Mouse (Mus musculus) 3T3-L1 (cell line): ENCODE measurements around the gene Klhl26.

ENCODE experiments used
- DNase-seq: peaks from one replicate; pipeline ENCODE4 v3.0.0-alpha.2; 2015; ENCODE audit warnings: low read depth, low spot score

Gene Klhl26

GRCm38 (mm10) chr8:70501820-70502529 is 25.2 kb upstream of the Klhl26 start:
- DNase-seq: no peak

DNA sequence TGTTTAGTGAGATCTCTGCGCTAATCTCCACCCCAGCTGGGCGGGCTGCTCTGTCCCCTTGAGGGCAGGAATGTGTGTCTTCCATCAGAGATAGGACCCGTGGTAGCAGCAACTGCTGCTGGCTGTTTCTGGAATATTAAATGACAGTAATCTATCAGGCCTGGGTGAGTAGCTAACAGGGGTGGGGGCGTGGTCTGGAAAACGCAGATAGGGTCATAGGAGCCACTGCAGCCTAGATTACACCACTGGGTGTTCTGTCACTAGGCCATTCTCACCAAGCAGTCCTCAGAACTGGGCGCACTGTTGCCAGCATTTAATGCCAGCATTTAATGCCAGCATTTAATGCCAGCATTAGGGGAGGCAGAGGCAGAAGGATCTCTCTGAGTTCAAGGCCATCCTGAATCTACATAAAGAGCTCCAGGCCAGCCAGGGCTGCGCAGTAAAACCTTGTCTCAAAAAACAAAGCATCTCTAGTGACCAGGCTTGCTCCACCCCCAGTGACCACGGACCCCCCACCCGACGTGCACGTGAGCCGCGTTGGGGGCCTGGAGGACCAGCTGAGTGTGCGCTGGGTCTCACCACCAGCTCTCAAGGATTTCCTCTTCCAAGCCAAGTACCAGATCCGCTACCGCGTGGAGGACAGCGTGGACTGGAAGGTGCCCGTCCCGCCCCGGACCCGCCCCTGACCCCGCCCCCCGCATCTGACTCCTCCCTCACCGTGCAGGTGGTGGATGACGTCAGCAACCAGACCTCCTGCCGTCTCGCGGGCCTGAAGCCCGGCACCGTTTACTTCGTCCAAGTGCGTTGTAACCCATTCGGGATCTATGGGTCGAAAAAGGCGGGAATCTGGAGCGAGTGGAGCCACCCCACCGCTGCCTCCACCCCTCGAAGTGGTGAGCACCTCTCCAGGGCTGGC is 23.9 kb upstream of the Klhl26 start:
- no peak for DNase-seq

DNA sequence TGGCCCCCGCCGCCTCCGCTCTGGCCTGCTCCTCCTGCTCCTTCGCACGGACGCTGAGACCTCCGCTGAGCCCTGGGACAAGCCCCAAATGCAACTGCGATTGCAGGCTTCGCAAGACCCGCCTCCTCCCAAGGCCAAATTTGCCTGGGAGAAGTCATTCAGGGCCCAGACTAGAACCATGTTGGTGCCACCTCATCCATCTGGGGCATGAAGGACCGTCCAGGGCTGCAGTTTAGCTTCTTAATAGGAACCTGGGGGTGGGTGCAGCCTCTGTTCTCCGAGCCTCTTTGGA is 18.9 kb upstream of the Klhl26 start:
- no peak for DNase-seq

DNA sequence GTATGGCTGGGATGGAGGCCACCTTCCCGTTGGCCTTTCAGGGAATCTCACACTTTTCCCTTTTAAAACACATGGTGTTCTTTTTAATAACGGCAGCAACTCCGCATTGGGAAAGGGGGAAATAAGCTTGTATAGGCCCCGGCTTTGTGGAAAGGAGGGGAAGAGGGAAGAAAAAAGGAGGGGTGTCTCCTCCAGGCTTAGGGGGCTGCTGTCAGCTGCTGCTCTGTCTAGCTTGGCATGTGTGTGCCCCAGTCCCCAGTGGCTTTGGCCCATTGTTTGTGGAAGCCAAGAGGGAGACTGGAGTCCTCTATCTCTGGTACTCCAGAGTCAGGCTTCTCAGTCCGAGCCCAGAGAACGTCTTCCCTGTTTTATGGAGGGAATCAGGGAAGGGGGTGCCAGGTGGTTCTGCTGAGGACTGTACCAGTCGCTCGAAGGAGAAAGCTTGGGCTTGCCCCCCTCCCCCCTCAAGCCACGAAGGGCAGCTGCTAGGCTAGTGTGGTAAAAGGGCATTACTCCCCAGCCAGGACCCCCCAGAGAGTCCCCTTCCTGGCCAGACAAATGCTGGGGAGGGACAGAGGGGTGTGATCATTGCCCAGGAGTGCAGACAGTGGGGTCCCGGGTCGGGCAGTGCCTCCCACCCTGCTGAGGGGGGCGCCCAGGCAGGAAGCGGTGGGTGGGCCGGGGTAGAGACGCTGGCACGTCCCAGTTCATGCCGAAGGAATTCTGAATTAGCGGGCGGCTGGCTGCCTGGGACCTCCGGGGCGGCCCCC is 18.4 kb upstream of the Klhl26 start:
- DNase-seq: no peak

- no peak for DNase-seq
Observed at GRCm38 (mm10) chr8:70494416-70494945, 17.7 kb upstream of the Klhl26 start.

DNA sequence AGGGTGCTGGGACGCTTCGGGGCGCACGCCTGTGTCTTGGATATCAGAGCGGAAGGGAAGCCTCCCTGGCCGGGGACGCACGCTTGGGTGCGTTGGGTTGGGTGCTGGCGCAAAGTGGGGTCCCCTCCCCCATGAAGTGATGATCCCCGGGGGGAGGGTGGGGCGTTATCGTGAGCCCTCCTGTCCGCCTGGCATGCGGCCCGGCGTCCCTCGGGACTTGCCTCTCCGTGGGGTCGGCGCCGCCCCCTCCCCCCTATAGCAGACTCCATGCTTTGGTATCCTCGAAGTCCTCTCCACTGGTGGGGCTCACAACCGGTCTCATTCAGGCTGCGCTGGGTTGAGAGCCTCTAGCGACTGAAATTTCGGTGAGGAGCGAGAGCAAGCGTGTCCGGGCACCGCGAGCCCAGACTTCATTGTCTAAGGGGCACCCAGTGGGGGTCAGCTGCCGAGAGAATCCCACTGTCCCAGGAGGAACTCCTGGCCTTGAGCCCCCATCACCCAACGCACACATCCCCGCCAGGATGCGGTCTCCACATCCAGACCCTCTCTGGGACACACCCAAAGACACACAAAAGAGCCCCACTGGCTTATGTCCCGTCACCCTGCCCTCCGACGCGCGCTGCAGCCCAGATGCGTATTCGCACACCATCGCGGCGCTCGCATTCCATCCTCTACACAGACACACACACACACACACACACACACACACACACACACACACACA is 17.1 kb upstream of the Klhl26 start:
- DNase-seq: no peak

DNA sequence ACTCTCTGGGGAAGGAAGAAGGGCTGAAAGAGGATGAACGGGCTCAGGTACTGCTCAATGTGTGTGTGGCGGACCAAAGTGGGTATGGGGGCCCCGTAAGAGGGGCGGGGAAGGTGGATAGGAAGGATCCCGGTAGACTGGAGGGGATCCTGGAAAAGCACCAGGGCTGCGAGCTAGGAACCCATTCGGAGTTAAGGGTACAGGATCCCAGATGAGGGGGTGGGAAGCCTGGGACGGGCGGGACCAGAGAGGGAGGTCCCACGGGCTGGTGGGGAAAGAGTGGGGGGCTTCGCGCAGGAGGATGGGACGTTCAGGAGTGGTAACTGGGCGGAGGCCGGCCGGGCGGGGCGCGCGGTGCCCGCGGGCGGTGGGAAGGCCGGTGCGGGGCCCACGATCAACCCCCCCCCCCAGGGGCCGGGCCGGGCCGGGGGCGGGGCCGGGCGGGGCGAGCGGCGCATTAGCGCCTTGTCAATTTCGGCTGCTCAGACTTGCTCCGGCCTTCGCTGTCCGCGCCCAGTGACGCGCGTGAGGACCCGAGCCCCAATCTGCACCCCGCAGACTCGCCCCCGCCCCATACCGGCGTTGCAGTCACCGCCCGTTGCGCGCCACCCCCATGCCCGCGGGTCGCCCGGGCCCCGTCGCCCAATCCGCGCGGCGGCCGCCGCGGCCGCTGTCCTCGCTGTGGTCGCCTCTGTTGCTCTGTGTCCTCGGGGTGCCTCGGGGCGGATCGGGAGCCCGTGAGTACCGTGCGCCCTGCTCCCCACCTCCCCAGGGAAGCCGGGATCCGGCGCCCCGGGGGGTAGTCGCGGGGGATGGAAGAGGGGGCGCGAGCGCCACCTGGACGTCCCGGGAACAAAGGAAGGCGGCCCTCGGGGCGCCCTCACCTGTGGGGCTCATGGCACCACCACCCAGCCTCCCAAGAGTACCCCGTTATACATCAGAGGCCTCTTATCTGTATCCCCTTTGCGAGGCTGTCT is 16.2 kb upstream of the Klhl26 start, which contains the start of gene Crlf1:
Gene Crlf1 (plus strand): TSS at position 495 of the 977 bp plus-strand sequence.
- no peak for DNase-seq

DNA sequence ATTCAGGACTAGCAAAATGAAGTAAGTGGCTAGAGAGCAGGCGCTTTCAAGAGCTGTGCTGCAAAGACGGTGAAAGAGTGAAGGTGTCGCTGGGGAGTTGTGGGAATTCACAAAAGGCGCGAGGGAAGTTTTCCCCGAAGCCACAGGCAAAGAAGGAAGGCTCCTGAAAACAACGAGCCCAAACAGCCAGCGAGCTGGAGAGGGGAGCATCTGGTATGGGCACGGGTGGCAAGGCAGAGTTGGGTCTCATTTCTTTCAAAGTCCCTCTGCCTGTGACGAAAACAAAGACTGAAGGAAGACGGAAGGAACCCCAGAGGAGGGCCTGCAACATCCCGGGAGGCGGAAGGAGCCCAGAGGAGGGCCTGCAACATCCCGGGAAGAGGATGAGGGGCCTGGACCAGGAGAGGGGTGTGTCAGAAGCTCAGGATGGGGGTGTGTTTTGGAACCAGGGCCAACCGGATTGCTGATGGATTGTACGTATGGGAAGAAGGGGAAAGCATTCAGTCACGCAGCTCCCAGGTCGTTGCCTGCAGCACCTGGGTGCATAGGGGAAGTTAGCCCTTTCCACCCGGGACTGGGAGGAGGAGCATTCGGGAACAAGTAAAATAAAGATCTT is 14.2 kb upstream of the Klhl26 start:
- DNase-seq: no peak

DNA sequence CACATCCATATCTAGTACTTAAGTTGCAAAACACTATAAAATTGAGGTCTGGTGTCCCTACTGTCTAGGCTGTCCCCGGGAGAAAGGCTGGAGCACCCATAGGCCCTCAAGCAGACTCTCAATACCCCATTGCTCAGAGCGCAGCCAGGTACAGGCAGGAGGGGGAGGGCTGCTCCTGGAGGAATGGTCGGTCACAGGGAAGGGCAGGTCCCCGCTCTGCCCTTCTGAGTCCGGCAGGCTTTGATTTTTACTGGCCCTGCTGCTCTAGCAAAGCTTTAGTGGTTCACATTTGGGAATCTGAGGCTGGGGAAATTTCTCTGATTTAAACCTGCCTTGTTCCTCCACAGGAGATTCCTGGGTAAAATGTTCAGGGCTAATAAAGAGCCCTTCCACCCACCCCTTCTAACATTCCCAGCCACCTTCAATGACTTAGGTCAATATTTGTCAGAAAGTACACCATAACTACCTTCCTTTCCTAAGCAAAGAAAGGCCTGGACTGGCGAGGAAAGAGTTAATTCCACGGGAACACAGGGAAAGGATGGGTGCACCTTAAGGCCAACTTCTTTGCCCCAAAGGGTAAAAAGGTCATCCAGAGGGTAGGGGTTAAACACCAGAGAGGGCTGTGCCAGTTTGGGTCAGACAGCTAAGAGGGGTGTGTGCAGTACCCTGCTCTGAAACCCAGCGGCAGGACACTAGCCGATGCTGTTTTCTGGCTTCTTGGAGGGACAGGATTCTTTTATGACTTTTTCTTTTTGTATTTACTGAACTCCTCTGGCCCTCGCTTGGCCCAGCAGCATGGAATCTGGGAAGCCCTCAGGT is 13.5 kb upstream of the Klhl26 start:
- DNase-seq: no peak

- no peak for DNase-seq
Observed at GRCm38 (mm10) chr8:70489576-70489975, 12.8 kb upstream of the Klhl26 start.

- DNase-seq: no peak
Observed at GRCm38 (mm10) chr8:70488931-70489470, 12.2 kb upstream of the Klhl26 start.

DNA sequence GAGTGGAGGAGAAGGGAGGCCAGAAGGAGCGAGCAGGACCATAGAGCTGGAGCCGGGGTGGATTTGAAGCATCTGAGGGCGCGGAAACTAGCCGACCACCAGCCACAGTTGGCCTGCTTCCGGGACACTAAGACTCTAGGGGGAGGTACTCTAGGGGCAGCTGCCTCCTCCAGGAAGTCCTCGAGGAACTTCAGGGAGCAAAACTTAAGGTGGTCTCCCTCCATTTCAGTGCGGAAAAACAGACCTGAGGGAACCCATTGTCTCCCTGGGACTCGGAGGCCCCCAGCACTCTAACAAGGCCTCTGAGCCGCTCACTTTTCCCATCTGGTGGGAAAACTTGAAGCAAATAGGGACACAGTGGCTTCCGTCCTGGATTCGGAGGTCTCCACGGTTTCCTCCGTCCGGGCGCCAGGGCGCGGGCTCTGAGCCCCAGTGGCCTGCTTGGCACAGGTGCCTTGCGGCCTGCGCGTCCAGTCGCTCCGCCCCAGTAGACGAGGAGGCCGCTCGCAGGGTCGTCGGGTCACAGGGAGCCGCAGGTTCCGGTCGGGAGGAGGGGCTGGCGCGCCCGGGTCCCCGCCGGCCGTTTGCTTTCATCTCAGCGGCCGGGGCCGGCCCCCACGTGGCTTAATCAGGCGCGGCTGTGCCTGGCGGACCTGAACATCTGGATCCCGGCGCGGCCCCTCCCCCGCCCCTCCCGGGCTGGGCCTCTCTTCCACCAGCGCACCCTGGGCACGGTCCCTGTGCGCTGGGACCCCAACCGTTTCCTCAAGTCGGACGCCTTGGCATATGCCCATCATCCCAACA is 11.4 kb upstream of the Klhl26 start:
- DNase-seq: no peak

GRCm38 (mm10) chr8:70486941-70487520 is 10.3 kb upstream of the Klhl26 start, which contains the start of gene Tmem59l:
TSS of gene Tmem59l (minus strand) at chr8:70487358.
- no peak for DNase-seq

- DNase-seq: no peak
Observed at GRCm38 (mm10) chr8:70486191-70486681, 9.5 kb upstream of the Klhl26 start.

DNA sequence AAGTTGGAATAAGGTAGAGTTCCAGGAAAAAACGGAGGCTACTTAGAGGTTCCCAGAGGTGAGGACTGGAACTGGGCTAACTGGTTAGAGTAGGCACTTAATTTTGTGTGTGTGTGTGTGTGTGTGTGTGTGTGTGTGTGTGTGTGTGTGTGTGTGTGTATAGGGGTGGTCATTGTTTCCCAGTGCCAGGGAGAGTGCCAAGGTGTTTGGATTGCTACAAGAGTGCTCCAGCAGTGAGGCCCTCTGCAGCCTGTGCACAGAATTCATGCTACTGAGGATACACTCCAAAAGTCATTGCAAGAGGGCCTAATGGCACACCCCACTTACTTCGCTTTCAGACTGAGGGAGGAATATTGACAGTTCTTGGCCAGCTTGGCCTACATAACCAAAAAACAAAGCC is 6.2 kb upstream of the Klhl26 start:
- no peak for DNase-seq

- no peak for DNase-seq
Observed at GRCm38 (mm10) chr8:70481908-70482307, 5.1 kb upstream of the Klhl26 start.
